Mouse (Mus musculus) cortical plate, adult 2 months (tissue): ENCODE data around the gene Dhps.

Source experiments
- CTCF ChIP-seq: fragments of 200-500 bp; IDR thresholded peaks from 2 replicates; pipeline ENCODE4 v1.5.1; 2011; ENCODE audit warnings: mild to moderate bottlenecking, control low read depth, low read length; ENCODE audit not compliant: insufficient read depth; ENCODE audit errors: extremely low read depth
- POLR2A ChIP-seq: fragments of 200-500 bp; IDR thresholded peaks from 2 replicates; pipeline ENCODE4 v1.6.1; 2011; ENCODE audit warnings: mild to moderate bottlenecking, low read length, control low read depth; ENCODE audit not compliant: insufficient read depth; ENCODE audit errors: extremely low read depth

- no peak for TF ChIP-seq CTCF
- no peak for TF ChIP-seq POLR2A
Measured at GRCm38 (mm10) chr8:85090856-85091255, 19.3 kb downstream of the Dhps start.
